8 mouse cellular contexts compared by ENCODE assay signal in the genomic region with DNA sequence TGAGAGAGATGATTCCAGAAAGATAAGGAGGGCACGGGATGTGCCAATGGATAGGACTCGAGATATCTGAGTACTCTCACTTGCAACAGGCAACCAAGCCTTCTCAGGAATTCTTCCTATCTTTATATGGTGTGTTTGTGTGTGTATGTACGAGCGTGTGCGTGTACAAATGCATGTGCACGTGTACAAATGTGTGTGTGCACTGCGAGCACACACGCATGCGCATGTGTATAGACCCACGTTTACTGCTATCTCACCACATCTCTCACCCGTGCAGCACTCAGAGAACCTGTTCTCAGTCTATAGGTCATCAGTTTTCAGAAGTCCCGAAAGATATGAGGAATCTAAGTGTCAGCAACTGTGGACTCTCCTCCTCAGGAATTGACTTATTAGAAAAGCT. TPM values are rescaled to one million over a fixed set of nuclear protein-coding genes. Genes with fewer than 3 reads are reported as not detected.
DNase-seq lines count a peak whose midpoint lies in the region; ATAC-seq and TF ChIP-seq lines count a peak whose summit lies in the region.

No protein-coding gene starts in this region.

- 0 out of 2 replicates have a peak overlapping the region, but pooled peaks have one; percentile 62 for H3K27ac ChIP-seq in heart, postnatal 0 days (ENCODE audit: low read depth)
- H3K27ac ChIP-seq in hindbrain, embryonic 16.5 days (ENCODE audit: low read depth, low read length), result no peak overlapping the region; the same call in 1 of the 2 replicates
- H3K27ac ChIP-seq in midbrain, embryonic 14.5 days (replicated peaks; ENCODE audit: low read depth, low read length), result peak overlapping the region; percentile 81

- TF ChIP-seq EP300 in heart, postnatal 0 days (IDR thresholded peaks at IDR 0.05; ENCODE audit: low read depth), result no peak

- intact Hi-C loops in heart, postnatal 25 days (cut with DNase I), result no loop called here

- 63% methylated on average over 12 of the region's 12 CpGs for WGBS in heart, postnatal 0 days
- WGBS in hindbrain, embryonic 16.5 days, result 86% methylated on average over 12 of the region's 12 CpGs
- WGBS in midbrain, embryonic 14.5 days, result 89% methylated on average over 12 of the region's 12 CpGs

- no peak for ATAC-seq in heart, postnatal 0 days (ENCODE audit: insufficient read depth, low read depth)
- ATAC-seq in hindbrain, embryonic 16.5 days, result 0 out of 2 replicates have a peak, but pooled peaks have one; percentile 0
- ATAC-seq in midbrain, embryonic 14.5 days (ENCODE audit: low FRiP score, low TSS enrichment), result no peak
- ATAC-seq in granulocyte monocyte progenitor cell, adult 5-6 weeks (replicated peaks; ENCODE audit: poor library complexity, severe bottlenecking), result no peak

- no peaks in the 10 kb centered on the region for H3K9me3 ChIP-seq in heart, postnatal 0 days (replicated peaks; ENCODE audit: control insufficient read depth, low read length)
- no peaks in the 10 kb centered on the region for H3K9me3 ChIP-seq in hindbrain, embryonic 16.5 days (ENCODE audit: control insufficient read depth, low read length)
- H3K9me3 ChIP-seq in midbrain, embryonic 14.5 days (ENCODE audit: control insufficient read depth, low read length), result no peaks in the 10 kb centered on the region

- H3K4me1 ChIP-seq in heart, postnatal 0 days (ENCODE audit: control insufficient read depth, insufficient read depth), result peaks cover 24% of the 10 kb centered on the region
- peaks cover 18% of the 10 kb centered on the region for H3K4me1 ChIP-seq in hindbrain, embryonic 16.5 days (ENCODE audit: control insufficient read depth, insufficient read depth, low read depth, low read length)
- H3K4me1 ChIP-seq in midbrain, embryonic 14.5 days (ENCODE audit: control insufficient read depth, insufficient read depth, low read length), result peaks cover 29% of the 10 kb centered on the region

- no peak for TF ChIP-seq CTCF in heart, postnatal 0 days (IDR thresholded peaks at IDR 0.05; ENCODE audit: low read depth)

- no peak for DNase-seq in heart, postnatal 0 days (ENCODE audit: low spot score)
- DNase-seq in heart, postnatal 25 days (ENCODE audit: low spot score), result no peak
- peak; percentile 60 for DNase-seq in c-Kit-positive CD71-positive TER-119-negative erythroid progenitor cells, embryonic 14.5 days (ENCODE audit: low read depth)
- no peak for DNase-seq in midbrain, embryonic 14.5 days
- DNase-seq in cerebellum, adult 9-11 months, result no peak
- no peak for DNase-seq in frontal cortex, postnatal 10 days (ENCODE audit: low spot score in 2 of 2)

- peak overlapping the region; percentile 61 for H3K4me2 ChIP-seq in heart, postnatal 0 days (ENCODE audit: low read depth, low read length)
- H3K4me2 ChIP-seq in hindbrain, embryonic 16.5 days (ENCODE audit: low read length), result peak overlapping the region; percentile 69
- peak overlapping the region; percentile 60 for H3K4me2 ChIP-seq in midbrain, embryonic 14.5 days (ENCODE audit: low read length)

- no peak overlapping the region for H3K9ac ChIP-seq in heart, postnatal 0 days (replicated peaks; ENCODE audit: low read depth, low read length)
- peak overlapping the region; percentile 64; the same call in 1 of the 2 replicates for H3K9ac ChIP-seq in hindbrain, embryonic 16.5 days (ENCODE audit: low read depth, low read length)
- 0 out of 2 replicates have a peak overlapping the region, but pooled peaks have one; percentile 1 for H3K9ac ChIP-seq in midbrain, embryonic 14.5 days (replicated peaks; ENCODE audit: low read length)

- no peaks in the 10 kb centered on the region for H3K36me3 ChIP-seq in heart, postnatal 0 days (replicated peaks; ENCODE audit: control insufficient read depth, insufficient read depth, low read length)
- no peaks in the 10 kb centered on the region for H3K36me3 ChIP-seq in hindbrain, embryonic 16.5 days (ENCODE audit: control insufficient read depth, insufficient read depth, low read length)
- H3K36me3 ChIP-seq in midbrain, embryonic 14.5 days (ENCODE audit: control insufficient read depth, insufficient read depth, low read length), result no peaks in the 10 kb centered on the region

- H3K4me3 ChIP-seq in heart, postnatal 0 days (ENCODE audit: low read depth, low read length), result peak overlapping the region; percentile 43; the same call in 1 of the 2 replicates
- H3K4me3 ChIP-seq in hindbrain, embryonic 16.5 days (ENCODE audit: low read length), result no peak overlapping the region; the same call in none of the 2 replicates
- no peak overlapping the region for H3K4me3 ChIP-seq in midbrain, embryonic 14.5 days (replicated peaks; ENCODE audit: low read depth, low read length)

- H3K27me3 ChIP-seq in heart, postnatal 0 days (ENCODE audit: control insufficient read depth, insufficient read depth, low read length), result no peaks in the 10 kb centered on the region
- H3K27me3 ChIP-seq in hindbrain, embryonic 16.5 days (replicated peaks; ENCODE audit: control insufficient read depth, insufficient read depth, low read length), result no peaks in the 10 kb centered on the region
- H3K27me3 ChIP-seq in midbrain, embryonic 14.5 days (ENCODE audit: control insufficient read depth, insufficient read depth, low read length), result no peaks in the 10 kb centered on the region

RNA-seq across cellular contexts. Expression of a gene that starts 3.6 kb away (rescaled TPM):
- 16.8 and 17.0 TPM in 2 replicates for total RNA-seq in heart, postnatal 0 days (2014; rRNA removed; ENCODE audit: low replicate concordance)
- 7.9 and 9.0 TPM in 2 replicates for polyA plus RNA-seq in heart, postnatal 0 days (2015; fragmentation: Nextera tagmentation; extraction: Ambion mirVana)
- 1 to 10 TPM; 6.4 to 9.9 TPM for total RNA-seq in heart, postnatal 25 days (2021)
- polyA plus RNA-seq in hindbrain, embryonic 16.5 days (2015; fragmentation: Nextera tagmentation; extraction: Ambion mirVana), result 45.0 and 53.9 TPM in 2 replicates
- polyA plus RNA-seq in midbrain, embryonic 14.5 days (2014; fragmentation: Nextera tagmentation; extraction: Ambion mirVana), result 32.4 and 38.4 TPM in 2 replicates
- total RNA-seq in granulocyte monocyte progenitor cell, adult 5-6 weeks (2014; fragmentation: Nextera tagmentation), result 0.32 TPM in 1 of 2 replicates, not detected in the other
- total RNA-seq in granulocyte monocyte progenitor cell, adult 5-6 weeks (2017), result 0.05 TPM in 1 of 2 replicates, not detected in the other

RNA-seq across cellular contexts. Expression of a gene that starts 44.3 kb away (rescaled TPM):
- total RNA-seq in heart, postnatal 0 days (2014; rRNA removed; ENCODE audit: low replicate concordance), result 7.6 and 14.3 TPM in 2 replicates
- 1.6 and 2.0 TPM in 2 replicates for polyA plus RNA-seq in heart, postnatal 0 days (2015; fragmentation: Nextera tagmentation; extraction: Ambion mirVana)
- total RNA-seq in heart, postnatal 25 days (2021), result 1 to 10 TPM; 1.8 to 3.0 TPM
- polyA plus RNA-seq in hindbrain, embryonic 16.5 days (2015; fragmentation: Nextera tagmentation; extraction: Ambion mirVana), result 0.03 TPM in 1 of 2 replicates, not detected in the other
- polyA plus RNA-seq in midbrain, embryonic 14.5 days (2014; fragmentation: Nextera tagmentation; extraction: Ambion mirVana), result not detected in 2 replicates
- total RNA-seq in granulocyte monocyte progenitor cell, adult 5-6 weeks (2014; fragmentation: Nextera tagmentation), result 0.77 and 1.0 TPM in 2 replicates
- 0.62 and 0.69 TPM in 2 replicates for total RNA-seq in granulocyte monocyte progenitor cell, adult 5-6 weeks (2017)

Comparison
In these comparisons a context has a peak if more than half of its experiments do, and no peak if none do; other contexts are left out.
1. RNA of a gene that starts 3.6 kb away (total RNA-seq): 16.8 to 17.0 TPM in heart, postnatal 0 days and 6.4 to 9.9 TPM in heart, postnatal 25 days; 0.05 to 0.32 TPM in granulocyte monocyte progenitor cell, adult 5-6 weeks; every median in the first group is over 4 times any median in the second.
2. Peak in every context shown above with its lines, with median percentiles within 50 percentile points of each other: H3K4me2 ChIP-seq.